Mouse (Mus musculus) adipocyte (in vitro differentiated cells): ENCODE data around the gene Rtn4r.
A peak's percentile ranks its signal among the peaks of the same experiment; 100 is the strongest.

Experiments
- DNase-seq: peaks from one replicate; pipeline ENCODE4 v3.0.0-alpha.2; 2016; ENCODE audit warnings: low spot score

Gene Rtn4r

DNA sequence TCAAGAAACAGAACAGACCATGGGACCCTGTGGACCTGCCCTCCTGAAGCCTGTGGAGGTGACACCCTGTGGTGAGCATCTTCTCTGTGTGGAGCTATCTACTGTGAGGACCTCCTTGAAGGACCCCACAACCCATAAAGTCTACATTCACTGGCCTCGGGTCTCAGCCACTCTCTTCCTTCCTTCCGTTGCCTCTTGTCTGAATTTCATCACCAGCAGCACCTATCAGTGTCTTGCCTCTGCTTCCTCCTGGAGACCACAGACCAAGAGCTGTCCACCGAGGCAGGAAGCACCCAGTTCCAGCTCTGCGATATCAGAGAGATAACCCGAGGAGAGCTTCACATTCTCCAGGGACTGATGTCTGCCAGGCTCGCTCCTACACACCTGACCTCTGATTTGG, 31.8 kb downstream of the Rtn4r start:
- DNase-seq, result no peak

- no peak for DNase-seq
Observed at GRCm38 (mm10) chr16:18159778-18160177, 32.3 kb downstream of the Rtn4r start.

- DNase-seq, result peak; percentile 51
Observed at GRCm38 (mm10) chr16:18160514-18160913, 33.1 kb downstream of the Rtn4r start.

DNA sequence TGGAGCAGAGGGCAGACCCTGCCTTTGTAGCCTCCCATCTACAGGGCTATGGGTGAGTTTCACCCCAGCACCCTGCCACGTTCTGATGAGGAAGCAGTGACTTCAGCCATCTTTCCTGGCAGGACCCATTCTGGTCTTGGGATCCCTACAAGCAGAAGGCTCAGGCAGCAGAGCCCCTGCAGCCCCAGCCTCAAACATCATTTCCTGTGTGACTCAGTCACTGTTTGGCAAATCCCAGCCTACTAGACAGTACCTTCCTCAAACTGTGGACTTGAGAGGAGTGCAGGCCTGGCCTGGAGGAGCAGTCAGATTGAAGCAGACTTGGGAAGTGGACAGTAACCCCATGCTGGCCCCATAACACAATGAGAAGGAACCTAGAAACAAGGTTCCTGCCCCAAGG, 33.7 kb downstream of the Rtn4r start:
- no peak for DNase-seq

GRCm38 (mm10) chr16:18164642-18165238, 37.3 kb downstream of the Rtn4r start:
- peak; percentile 64 for DNase-seq

- peak; percentile 62 for DNase-seq
Observed at GRCm38 (mm10) chr16:18166613-18167190, 39.3 kb downstream of the Rtn4r start.

DNA sequence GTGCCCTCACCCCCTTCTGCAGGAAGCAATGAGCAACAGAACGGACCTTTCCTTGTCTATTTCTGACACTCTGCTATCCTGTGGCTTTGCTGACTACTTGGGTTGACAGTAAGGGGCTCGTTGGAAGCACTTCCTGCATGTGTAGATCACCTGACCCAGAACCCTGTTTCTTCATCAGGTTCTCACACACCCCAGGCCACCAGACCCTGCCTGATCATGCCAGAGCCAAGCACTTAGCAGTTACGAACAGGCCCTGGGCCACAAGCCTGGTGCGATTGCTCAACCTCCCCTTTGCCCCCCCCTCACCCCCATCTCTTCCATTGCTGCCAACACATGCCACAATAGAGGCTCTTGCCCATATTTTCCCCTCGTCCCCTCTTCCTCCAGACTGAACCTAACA, 41.7 kb downstream of the Rtn4r start:
- peak; percentile 63 for DNase-seq

DNA sequence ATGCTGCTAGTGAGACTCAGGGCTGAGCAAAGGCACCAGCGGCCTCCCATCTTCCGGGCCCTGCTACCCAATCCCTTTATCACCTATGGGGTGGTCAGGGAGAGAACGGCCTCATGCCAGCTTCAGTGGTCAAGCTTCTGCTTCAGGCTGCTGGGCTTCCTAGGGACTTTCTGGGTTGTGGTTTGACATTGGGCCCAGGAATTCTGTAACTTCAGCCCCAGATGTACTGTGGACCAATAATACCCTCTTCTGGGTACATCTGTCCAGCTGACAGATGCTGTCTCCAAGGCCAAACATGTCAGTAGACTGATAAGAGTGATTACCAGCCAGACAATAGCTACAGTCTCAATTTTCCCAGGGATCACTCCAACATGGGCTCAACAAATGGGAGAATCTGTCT, 42.3 kb downstream of the Rtn4r start:
- peak; percentile 57 for DNase-seq

GRCm38 (mm10) chr16:18172266-18172855, 44.9 kb downstream of the Rtn4r start:
- peak; percentile 86 for DNase-seq

GRCm38 (mm10) chr16:18173231-18173630, 45.8 kb downstream of the Rtn4r start:
- DNase-seq, result no peak

DNA sequence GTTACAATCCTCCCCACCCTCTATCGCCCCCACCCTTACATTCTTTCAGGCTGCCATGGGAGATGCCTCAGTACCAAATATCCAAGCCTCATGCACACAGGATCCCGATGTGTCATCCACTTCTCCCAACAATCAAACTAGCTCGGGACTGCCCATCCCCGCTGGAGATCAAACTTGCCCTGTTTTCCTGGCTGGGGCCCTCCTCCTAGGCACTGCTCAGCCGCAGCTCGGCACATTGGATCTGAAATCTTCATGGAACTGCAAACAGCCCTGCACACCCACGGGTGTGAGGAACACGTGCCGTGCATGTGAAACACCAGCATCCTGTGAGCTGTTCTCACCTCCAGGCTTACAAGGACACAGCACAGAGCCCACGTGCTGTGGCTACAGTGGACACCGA, 46.3 kb downstream of the Rtn4r start:
- no peak for DNase-seq

DNA sequence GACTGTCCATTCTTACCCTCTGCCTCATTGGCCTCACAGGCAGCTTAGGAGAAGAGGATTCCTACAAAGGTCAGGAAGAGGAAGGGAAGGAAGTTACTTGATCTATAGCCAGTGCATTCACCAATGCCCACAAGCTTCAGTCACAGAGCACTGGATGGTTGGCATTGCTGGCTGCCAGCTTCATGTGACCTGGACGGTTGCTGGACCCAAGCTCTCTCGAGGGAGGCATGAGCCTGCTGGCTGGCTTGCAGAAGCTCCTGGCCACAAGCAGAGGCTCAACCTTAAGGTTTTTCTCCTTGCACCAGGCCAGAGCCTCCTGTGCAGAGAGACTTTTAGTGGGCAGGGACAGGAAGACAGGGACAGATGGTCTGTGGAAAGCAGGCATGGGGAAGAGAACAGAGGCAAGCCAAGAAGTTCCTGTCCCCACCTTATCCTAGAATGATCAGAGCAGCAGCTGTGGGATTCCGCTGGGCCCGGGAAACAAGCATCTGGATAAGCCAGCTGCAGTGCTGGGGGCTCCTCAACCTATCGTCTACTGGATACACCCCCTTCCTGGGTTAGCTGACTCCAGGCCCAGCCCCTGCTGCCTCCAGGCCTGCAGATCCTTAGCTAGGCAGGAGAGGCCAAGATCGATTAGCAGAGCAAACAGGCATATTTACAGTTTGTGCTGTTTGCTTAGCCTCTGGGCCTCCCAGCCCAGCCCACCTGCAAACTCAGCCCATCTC, 48.5 kb downstream of the Rtn4r start:
- peak; percentile 55 for DNase-seq

DNA sequence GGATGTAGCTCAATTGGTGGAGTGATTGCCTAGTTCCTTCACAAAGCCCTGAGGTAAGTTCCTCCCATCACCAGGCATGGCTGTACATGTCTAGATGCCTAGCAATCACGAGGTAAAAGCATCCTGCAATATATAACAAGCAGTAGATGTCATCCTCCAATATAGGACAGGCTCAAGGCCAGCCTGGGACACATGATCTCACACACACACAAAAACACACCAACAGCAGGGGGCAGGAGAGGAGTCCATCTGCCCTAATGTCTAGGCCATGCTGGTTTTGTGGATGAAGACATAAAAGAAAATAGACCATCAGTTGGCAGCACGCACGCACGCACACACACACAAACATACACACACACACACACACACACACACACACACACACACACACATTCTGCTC, 49.3 kb downstream of the Rtn4r start:
- peak; percentile 52 for DNase-seq

DNA sequence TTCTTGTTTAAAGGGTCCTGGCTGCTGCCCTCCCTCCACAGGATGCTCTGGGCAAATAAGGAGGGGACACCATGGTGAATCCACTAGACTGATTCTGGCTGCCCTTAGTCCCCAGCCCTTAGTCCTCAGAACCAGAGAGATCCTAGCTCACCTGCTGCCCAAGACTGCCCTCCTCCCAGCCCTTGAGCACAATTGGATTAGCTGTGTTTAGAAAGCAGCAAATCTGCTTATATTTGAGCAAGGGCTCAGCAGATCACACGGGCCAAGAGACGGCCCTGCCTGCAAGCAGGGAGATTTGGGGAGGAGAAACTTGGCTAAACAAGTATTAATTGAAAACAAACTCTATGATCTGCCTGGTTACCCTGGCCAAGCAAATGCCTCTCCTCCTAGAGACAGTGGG, 52.1 kb downstream of the Rtn4r start:
- DNase-seq, result no peak

DNA sequence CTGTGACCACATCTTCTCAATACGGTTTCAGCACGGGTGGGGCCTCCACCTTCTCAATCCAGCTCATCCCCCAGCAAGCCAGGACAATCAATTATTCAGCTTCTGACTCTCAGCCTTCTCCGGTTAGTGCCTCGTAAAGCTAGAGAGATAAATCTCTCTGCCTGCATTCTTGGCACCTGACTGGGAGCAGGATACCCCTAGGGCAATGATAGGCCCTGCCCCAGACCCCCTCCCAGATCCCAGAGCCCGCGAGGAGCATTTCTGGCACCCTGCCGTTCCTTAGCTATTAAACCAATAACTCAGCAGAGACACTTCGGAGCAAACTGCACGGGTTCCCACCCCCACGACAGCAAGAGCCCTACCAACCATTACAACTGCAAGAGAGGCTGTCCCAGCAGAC, 54.0 kb downstream of the Rtn4r start:
- DNase-seq, result no peak

- no peak for DNase-seq
Observed at GRCm38 (mm10) chr16:18182766-18183165, 55.3 kb downstream of the Rtn4r start.

- DNase-seq, result no peak
Observed at GRCm38 (mm10) chr16:18185715-18186449, 58.4 kb downstream of the Rtn4r start.

GRCm38 (mm10) chr16:18186798-18187197, 59.4 kb downstream of the Rtn4r start:
- DNase-seq, result no peak

- no peak for DNase-seq
Observed at GRCm38 (mm10) chr16:18187221-18187620, 59.8 kb downstream of the Rtn4r start.

DNA sequence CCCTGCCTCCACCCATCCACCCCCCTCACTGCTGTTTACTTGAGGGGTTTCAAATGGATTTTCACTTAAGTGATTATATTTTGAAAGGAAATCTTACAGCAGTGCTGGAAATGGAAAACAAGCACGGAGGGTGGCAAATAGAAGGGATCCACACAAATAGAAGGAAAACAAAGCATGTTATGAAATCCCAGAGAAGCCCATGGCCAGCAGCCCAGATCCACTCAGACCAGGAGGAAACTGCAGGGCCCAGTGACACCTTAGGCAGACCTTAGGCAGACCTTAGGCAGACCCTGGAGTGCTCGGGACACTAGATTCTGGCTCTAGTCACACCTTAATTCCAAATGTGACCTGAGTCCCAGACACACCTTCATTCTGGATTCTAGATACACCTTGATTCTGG, 63.6 kb downstream of the Rtn4r start:
- DNase-seq, result peak; percentile 55

DNA sequence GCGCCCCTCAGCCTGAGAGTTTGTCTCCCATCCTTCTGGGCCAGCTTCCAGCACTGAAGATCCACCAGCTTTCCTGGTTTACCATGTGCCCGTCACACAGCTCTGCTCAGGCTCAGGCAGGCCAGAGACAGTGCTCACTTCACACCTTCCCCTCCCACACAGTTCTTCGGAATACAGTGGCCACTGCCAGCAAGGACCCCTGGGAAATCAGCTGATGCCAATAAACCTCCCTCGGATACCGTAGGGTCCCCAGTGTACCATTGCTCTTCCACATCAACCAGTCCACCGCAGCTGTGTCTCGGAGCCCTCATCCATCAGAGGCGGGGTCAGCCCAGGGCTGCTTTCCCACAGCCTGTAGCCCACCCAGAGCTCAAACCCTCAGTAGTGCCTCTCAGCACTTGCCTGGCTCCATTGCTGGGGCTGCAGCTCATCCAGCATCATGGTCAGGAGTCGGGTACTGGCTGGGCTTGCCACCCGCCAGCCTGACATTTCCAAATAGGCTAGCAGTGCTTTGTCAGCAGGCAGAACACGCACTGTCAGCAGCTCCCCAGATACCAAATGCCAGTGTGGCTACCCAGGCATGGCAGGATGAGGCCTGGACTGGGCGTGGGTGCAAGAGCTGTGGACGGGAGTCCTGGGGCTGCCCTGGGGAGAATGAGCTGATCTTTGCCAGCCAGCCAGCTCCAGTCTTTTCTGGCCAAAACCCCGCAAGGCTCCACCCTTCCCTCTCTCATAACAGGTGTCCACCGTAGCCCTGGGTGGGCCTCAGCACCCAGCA, 67.0 kb downstream of the Rtn4r start:
- no peak for DNase-seq

- DNase-seq, result peak; percentile 22
Observed at GRCm38 (mm10) chr16:18195068-18195467, 67.6 kb downstream of the Rtn4r start.
